Mouse (Mus musculus) thymus, adult 18-20 months (tissue): ENCODE data around the gene Tmem161a.
"Not testable (repeated sequence)": the region's sequence is repeated elsewhere in the genome, so short reads cannot be mapped to it uniquely, and the experiment has no call there.

Source experiments
- DNase-seq, 2 experiments: peaks; one replicate each; pipeline ENCODE4 v3.0.0; 2022; ENCODE audit warnings: mixed read lengths in 2 of 2

Tmem161a gene

GRCm38 (mm10) chr8:70211726-70212111, 39.6 kb downstream of the Tmem161a start:
- no peak for DNase-seq

- peak; percentile 97 to 99 for DNase-seq
These were observed 40.2 kb downstream of the Tmem161a start, which contains the start of gene Slc25a42 for GRCm38 (mm10) chr8:70212112-70213055. TSS of gene Slc25a42 (minus strand) at chr8:70212305.

DNA sequence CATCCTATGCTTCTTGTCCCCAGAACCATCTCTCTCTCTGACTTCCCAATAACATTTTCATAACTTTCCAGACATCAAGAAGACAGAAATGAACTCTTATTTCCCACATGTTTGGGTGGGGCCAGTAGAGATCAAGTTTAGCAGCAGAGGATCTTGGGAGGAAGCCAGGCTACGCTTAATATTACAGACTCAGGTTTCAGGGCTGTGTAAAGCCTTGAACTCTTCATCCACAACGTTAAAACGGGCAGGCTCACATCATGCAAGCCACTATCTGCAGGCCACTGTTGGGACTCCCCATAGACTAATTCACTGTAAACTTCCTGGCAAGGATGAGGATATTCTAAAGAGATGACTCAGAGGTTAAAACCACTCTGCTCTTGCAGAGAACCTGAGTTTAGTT, 42.3 kb downstream of the Tmem161a start:
- no peak for DNase-seq

DNA sequence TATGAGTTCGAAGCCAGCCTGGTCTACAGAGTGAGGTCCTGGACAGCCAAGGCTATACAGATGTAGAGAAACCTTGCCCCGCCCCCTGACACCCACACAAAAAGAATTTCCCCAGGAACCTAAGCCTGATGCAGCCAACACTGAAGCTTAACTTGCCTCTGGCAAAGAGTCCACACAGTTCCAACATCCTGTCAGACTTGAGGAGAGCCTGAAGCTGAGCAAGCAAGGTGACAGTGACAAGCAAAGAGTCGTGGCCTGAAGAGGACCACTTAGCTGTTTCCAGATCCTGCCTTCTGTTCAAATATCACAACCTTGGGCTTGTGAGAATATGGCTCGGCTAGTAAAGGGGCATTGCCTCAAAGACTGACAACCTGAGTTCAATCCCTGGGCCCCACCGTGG, 42.9 kb downstream of the Tmem161a start:
- no peak for DNase-seq

DNA sequence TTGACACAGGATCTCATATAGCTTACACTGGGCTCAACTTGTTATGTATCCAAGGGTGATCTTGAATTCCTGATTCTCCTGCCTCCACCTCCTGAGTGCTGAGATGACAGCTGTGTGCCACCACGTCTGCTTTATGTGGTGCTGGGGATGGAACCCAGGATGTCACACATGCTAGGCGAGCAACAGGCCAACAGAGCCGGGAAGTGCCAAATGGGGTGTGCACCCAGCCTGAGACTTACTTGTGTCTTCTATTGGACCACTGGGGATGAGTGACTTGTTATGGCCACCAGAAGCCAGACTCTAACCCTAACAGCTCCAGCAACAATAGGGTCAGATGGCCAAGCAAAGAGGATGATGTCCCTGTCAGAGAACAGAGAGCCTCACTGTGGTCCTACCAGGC, 44.0 kb downstream of the Tmem161a start:
- DNase-seq = not testable (repeated sequence)

DNA sequence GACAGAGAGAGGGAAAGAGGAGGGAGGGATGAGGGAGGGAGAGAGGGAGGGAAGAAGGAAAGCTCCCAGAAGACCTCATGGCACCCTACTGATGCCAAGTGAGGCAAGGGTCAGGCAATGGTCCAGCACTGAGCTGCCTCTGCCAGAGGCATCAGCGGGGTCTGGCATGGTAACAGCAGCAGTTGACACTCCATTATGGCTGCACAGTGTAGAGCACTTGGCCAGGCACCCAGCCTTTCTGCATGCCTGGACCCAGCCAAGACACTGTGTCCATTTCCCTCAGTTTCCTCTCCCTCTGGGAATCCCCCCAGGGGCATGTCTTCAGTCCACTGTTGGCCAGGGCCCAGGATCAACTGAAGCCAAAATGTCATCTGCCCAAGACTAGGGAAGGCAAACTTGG, 44.4 kb downstream of the Tmem161a start:
- no peak for DNase-seq

DNA sequence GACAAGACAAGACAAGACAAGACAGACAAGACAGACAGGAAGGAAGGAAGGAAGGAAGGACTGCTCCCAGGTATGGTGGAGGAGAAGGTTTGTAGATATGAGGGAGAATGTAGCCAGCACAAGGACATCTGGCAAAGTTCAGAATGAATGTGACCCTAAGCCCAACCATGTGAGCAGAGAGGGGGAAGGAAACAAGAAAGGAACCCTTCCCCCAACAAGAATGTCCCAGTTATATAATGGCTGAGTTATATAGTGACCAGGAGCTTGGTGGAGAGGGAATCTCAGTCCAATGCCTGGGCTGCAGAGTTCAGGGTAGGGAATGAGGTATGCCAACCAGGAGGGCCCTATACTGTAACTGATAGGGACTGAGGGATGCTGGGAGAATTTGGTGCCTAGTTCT, 45.3 kb downstream of the Tmem161a start:
- DNase-seq = no peak

GRCm38 (mm10) chr8:70219107-70219684, 47.0 kb downstream of the Tmem161a start:
- DNase-seq = no peak

DNA sequence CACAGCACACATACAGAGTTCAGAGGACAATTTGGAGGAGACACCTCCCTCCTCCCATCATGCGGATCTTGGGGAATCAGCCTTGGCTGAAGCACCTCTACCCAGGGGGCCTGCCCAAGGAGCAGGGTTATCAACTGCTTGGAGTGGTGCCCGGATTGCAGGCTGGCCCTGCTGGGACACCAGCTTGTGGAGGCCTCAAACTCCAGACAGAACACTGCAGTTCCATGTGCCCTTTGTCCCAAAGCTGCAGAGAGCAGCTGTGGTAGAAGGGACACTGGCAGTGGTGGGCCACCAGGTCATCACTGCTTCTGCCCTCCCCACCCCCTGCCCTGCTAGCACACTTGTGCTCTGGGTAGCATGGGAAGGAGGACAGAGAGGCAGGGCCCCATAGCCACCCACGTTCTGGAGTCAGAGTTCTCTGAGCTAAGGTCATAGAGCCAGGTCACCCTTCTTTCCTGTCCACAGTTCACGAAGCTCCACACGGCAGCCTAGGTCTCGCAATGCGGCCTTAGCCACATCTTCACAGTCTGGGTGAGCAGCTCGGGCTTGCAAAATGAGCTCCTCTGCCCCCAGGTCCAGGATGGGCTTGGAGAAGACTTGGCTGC, 48.2 kb downstream of the Tmem161a start:
- DNase-seq = no peak

DNA sequence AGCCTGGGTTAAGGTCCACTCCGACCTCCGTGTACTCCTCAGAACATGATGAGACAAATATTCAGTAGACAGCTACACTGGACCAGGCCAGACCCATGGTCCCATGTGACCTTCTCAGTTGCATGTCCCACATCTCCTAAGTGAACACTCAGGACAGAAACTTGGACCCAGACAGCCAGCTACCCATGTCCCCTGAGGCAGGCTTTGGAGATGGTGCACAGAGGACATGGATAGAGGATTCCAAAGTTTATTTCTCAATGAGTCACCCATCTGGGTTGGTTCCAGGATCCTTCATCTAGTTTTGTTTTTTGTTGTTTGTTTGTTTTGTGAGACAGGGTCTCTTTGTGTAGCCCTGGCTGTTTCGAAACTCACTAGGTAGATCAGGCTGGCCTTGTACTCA, 48.8 kb downstream of the Tmem161a start:
- DNase-seq = no peak

GRCm38 (mm10) chr8:70222041-70222440, 49.9 kb downstream of the Tmem161a start:
- DNase-seq = no peak

DNA sequence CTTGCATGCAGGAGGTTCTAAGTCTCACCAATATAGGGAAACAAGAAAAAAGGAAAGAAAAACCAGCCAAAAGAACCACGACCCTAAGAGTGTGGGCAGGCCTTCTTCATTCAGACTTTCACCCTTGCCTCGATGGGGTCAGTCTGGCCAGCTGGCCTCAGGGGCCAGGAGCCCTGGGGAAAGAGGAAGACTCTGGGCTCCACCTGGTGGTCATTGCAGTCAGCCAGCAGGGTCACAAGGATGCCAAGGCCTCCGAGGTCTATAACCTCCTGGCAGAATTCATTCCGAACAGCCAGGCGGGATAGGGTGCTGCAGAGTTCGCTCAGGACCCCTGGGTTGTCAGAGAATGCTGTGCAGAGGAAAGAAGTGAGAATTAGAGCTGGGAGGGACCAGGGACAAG, 51.2 kb downstream of the Tmem161a start:
- no peak for DNase-seq

- DNase-seq = no peak
These were observed 55.8 kb downstream of the Tmem161a start for GRCm38 (mm10) chr8:70227997-70228396.

DNA sequence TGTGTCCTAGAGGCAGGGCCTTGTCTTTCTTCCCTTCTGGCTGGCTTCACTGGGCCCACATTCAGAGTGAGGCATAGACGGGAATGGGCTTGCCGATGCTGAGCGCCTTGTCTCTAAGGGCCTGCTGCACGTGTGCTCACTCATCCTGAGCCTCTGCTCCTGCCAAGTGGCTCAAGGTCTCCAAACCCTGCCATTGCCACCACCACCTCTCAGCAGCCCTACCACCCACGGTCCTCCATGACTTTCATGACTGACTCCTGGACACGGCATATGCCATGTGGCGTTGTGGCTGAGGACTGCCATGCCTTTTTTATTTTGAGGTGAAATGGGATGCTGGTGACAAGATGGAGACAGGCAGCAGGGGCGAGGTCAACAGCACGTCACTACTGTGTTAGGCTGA, 58.7 kb downstream of the Tmem161a start:
- DNase-seq = no peak
